Mouse (Mus musculus) v-Abl transformed pro-B cells (cell line): ENCODE results near the gene Vash1.

Experiments used
- in situ Hi-C, 2 experiments: fragments of 400-800 bp; cut with MboI; formaldehyde crosslinking; loops; one replicate each; pipeline ENCODE4 v1.15.1; 2025; ENCODE audit not compliant: unreplicated experiment in 2 of 2

Vash1 gene

GRCm38 (mm10) chr12:86678591-86679545, at the start of gene Vash1:
Vash1 (plus strand) TSS chr12:86678700.
- in situ Hi-C loops = no loop called here

DNA sequence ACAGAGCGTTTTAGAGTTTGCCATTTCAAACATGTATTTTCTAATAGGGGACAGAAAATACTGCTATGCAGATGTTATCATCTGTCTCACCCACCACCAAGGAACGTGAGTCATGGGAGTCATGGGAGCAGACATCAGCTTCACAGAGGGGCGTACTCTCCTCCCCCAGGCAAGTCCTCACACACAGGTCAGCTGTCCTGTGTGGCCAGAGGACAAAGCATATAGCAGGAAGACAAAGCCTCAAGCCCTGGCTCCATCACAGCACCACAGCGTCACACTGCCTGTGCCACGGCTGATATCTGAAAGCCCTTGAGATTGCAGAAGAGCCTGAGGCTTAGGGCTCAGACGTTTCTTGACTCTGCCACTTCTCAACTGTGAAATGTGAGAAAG, 49.7 kb upstream of the Vash1 start:
- in situ Hi-C loops = no loop called here

GRCm38 (mm10) chr12:86641763-86642162, 36.7 kb upstream of the Vash1 start:
- in situ Hi-C loops = no loop called here

DNA sequence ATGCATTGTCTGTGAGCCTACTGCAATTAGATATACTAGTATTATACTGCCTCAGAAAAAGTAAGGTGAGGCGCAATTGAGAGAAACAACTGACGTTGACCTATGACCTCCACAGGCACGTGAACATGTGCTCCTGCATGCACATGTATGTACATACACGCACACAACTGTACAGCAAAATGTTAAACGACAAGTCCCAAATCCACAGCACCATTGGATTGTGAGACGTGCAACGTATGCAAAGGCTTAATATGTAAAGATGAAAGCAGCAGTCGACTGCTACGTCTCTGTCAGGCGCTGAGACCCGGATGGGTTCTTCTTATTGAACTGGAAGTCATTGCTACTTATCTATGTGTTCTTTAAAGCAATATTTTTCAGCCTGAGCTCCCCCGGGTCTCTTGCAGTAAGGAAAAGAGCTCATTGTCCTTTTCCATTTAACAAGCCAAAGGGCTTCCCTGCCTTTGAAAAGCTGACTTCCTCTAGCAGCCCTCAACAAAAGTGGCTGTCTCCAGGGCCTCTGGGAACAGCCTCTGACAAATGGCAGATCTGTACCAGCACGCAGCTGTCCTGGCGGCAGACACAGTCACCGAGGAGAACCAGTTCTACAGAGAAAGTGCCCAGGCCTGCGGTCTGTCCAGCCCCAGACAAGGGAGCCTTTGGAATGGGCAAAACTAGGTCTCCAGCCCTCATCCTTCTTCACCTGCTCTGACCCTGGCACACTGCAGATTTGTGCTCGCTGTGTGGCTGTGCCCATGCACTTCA, 33.8 kb upstream of the Vash1 start:
- in situ Hi-C loops = no loop called here

DNA sequence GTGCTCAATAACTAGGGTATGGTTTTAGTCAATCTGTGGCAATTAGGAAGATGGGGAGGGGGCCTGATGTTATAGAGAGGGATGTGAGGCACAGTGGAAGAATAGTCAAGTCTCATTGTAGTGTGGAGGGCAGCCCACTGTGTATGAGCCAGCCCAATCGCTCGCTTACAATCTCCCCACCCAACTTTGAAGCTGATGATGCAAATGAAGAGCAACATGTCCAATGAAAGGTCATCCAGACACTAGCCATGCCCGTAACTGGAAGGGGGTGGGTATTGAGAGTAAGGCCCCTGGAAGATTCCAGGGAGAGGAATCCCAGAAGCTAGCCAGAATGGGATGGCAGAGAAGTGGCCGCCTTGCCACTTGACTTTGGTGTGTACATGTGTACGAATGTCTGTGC, 33.0 kb upstream of the Vash1 start:
- in situ Hi-C loops = no loop called here

DNA sequence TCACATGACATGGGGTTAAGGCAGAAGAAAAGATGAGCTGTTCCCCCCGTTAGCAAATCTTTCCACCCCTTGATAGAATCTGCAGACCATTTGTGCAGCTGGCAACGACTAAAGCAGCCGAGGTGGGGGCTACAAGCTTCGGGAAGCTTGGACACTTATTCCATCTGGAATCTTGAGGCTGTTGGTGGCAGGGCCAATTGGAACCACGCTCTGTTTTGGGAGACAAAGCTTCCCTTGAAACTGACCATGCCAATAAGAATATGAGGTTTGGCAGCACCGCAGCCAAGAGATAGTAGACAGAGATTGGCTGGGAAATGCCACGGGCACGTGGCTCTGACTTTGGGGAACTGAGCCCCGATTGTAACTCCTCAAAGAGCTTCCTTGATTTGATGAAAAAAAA, 31.7 kb upstream of the Vash1 start:
- in situ Hi-C loops = no loop called here

- in situ Hi-C loops = no loop called here
These were observed 31.2 kb upstream of the Vash1 start for GRCm38 (mm10) chr12:86647279-86647678.

DNA sequence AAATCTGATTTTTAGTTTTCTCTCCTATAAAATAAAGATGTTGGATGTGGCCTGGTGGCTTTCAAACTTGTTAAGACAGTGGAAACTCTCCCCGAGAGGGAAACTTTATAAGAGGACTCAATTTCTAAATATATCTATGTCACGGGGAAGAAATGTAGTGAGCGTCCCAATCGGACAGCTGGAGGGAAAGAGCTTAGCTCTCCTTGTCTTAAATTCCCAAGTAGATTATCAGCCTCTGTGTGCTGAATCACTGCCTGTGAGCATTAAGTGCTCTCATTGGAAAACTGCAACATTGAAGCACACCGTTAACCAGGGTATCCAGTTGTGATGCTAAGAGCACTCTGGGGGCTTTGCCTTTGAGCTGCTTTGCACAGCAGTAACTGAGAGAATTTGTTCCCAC, 30.8 kb upstream of the Vash1 start:
- in situ Hi-C loops = no loop called here

- in situ Hi-C loops = no loop called here
These were observed 30.0 kb upstream of the Vash1 start for GRCm38 (mm10) chr12:86648489-86648888.

DNA sequence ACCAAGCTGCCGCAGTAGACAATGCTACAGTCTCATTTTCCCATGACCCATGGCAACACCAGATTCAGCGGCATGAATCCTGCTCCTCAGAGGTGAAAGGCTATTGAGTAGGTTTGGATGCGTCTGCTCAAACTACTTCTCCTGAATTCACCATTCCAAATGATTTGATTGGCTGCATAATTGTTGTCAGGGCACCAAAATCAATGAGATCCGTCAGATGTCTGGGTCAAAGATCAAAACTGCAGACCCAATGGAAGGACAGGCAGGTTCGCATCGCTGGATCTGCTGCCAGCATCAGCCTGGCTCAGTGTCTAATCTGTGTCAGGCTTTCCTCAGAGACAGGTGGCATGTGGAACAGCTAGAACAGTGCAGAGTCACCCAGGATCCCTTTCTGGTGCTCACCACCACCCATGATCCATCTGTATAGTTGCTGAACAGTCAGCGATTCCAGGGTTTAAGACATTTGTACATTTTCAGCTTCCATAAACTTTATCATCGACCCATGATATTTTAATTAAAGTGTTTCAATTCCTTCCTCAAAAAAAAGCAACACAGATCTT, 27.1 kb upstream of the Vash1 start:
- in situ Hi-C loops = no loop called here

DNA sequence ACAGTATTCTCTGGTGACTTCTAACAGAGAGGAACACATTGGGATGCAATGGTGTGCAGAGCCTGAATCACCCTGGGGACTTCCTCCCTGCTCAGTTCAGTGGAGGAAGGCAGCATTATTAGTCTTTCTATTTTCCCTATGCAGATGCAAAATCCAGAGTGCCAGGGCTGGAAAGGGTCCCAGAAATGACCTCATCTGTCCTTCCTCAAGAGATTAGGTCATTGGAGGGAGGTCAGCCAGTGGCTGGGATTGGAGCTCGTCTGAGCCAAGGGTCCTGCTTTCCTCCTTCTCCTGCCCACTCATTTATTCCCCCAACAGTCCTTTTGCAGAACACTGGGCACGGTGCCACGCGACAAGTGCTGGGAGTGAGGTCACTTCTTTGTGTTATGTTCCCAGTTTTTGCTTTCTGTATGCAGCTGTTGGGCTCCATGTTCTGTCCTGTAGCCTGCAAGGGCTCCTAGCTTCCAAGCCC, 25.9 kb upstream of the Vash1 start:
- in situ Hi-C loops = no loop called here

DNA sequence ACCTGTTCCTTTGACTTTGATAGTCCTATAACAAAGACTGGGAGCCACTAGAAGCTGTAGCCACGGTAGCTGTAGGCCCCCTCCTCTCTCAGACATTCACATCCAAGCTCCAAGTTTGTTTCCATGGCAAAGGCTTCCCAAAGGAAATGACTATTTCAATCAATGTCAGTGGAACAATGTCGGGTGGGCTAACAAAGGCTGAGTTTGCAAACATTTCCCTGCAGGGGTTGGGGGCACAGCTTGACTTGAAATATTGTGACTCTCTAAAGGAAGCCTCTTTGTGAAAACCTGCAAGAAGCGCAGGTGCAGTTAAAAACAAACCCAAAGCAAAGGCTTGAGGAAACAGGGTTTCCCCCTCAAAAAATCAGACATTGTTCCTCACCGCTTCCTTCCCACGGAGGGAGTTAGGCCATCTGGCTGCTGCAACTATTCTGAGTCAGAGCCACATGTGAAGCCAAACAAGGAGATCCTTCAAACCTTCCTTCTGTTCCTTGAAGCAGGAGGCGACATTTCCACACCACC, 19.0 kb upstream of the Vash1 start:
- in situ Hi-C loops = no loop called here

- in situ Hi-C loops = no loop called here
These were observed 18.0 kb upstream of the Vash1 start for GRCm38 (mm10) chr12:86660466-86660865.

GRCm38 (mm10) chr12:86665656-86666055, 12.8 kb upstream of the Vash1 start:
- in situ Hi-C loops = no loop called here

DNA sequence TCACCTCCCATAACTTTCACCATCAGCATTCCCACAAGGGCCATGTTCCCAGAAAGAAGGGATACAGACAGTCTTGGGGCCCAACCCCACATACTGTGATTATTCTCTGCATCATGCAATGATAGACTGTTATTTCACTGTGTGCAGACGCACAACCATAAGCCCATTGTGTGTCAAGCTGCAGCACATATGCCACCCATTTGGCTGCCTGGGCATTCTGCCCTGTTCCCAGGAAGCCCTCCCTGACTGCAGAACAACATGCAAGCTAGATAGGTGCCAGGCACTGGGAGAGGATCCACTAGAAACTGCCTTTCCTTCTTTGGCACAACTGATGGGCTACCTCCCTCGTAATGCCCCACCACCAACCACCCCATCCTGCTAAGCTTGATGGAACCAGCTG, 10.1 kb upstream of the Vash1 start:
- in situ Hi-C loops = no loop called here

GRCm38 (mm10) chr12:86672105-86672504, 6.4 kb upstream of the Vash1 start:
- in situ Hi-C loops = no loop called here

DNA sequence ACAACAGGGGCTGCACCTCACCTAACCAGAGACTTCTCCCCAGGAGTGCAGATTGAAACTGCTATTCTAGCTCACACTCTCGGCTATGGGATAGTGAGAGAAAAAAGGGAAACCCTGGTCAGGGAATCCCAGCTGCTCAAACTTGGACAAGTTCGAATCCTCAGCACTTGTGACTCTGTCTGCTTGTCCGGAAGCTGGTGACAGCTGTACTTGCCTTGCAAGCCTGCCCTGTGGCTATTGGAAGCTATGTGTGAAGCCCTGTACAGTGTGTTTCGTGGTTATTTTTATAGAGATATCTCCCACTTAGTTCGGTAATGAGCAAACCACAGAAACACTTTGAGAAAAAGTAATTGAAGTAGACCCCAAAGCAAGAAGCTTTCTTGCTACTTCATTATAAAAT, 6.0 kb upstream of the Vash1 start:
- in situ Hi-C loops = no loop called here

DNA sequence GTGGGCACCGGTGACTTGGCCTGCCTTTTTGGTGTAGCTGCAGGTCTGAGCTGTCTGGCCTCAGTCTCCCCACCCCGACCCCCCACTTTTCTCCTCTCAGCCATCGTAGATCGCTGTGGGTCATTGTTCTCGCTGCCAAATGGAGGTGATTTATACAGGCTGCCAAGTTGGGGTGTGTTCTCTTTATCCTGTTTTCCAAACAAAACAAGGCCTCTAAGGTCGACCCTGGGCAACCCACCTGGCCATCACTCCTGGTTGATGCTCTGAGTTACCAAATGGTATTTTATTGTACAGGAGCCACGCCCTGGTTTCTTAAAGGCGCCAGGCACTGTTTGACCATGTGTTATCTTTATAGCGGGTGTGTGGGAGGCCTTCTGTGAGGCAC, 1.0 kb downstream of the Vash1 start:
- in situ Hi-C loops = no loop called here

- in situ Hi-C loops = no loop called here
These were observed 1.5 kb downstream of the Vash1 start for GRCm38 (mm10) chr12:86679991-86680491.

DNA sequence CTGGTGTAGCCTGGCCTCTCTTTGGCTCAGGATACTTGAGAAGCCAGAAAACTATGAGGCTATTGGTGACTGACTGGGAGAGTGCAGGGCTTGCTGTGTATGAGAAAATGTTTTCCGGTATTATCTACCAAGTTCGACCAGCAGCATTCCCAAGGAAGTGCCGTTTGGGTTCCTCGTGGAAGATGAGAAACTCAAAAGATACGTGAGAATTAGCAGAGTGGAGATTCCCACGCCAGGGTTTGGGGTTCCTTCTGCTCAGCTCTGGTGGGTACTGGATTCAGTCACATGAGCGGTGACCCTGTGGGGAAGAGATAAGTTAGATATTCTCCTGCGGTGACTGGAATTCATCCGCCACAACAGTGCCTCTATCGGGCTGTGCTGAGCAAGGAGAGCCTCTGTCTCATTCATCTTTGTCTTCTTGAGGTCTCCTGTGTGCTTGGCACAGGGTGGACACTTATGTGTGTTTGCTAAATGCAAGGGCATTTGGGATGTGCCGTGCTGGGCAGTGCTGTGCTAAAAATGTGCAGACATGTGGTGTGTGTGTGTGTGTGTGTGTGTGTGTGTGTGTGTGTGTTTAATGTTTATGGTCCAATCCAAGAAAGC, 2.2 kb downstream of the Vash1 start:
- in situ Hi-C loops = no loop called here

DNA sequence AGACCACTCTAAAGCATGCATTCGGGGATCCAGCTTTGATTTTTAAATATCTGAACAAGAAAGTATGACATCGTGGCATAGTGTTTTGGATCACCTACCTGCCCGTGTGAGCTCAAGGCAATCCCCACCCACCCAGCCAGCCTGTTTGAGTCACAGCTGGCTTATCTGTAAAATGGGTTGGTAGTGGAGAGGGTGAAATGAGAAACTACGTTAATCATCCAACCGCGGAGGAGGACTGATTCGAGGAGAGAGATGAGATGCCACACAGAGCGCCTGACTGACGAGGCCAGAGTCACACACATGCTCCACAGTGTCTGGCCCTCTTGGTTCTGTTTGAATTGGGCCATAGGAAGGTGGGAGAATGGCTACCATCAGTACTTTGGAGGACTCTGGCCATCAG, 3.1 kb downstream of the Vash1 start:
- in situ Hi-C loops = no loop called here
